ENCODE assay signal across 9 mouse cellular contexts in genomic region chr14:30593279-30594091, GRCm38 (mm10). TPM values are rescaled to one million over a fixed set of nuclear protein-coding genes. Genes with fewer than 3 reads are reported as not detected.
DNase-seq lines count a peak whose midpoint lies in the region; ATAC-seq lines count a peak whose summit lies in the region.
"Had no signal": no experiment of that assay in that cellular context is flagged by ENCODE, and none has a peak within 500 bp of the region (broad histone marks: within the 10 kb centered on the region; RNA-seq: fewer than 3 reads in every experiment).

No protein-coding gene starts in this region.

- H3K4me2 ChIP-seq in forebrain, embryonic 15.5 days (replicated peaks): no peak overlapping the region

- peak; percentile 68 for DNase-seq in NIH3T3 (ENCODE audit: low read depth)
- DNase-seq in cerebellum, adult 11-12 months: peak; percentile 68
- peak; percentile 50 to 59 for DNase-seq in layer of hippocampus, postnatal 14 days (ENCODE audit: low spot score in 2 of 2)
- peak; percentile 78 for DNase-seq in lung, postnatal 25 days (ENCODE audit: low spot score)
- DNase-seq in right cerebral cortex, postnatal 25 days: peak; percentile 49
- no peak for DNase-seq in thymus, postnatal 0 days (ENCODE audit: low spot score)

- peaks cover 21% of the 10 kb centered on the region for H3K4me1 ChIP-seq in forebrain, embryonic 15.5 days

- H3K36me3 ChIP-seq in forebrain, embryonic 15.5 days: no peaks in the 10 kb centered on the region

- no peaks in the 10 kb centered on the region for H3K9me3 ChIP-seq in forebrain, embryonic 15.5 days

- H3K4me3 ChIP-seq in forebrain, embryonic 15.5 days: no peak overlapping the region
- H3K4me3 ChIP-seq: erythroblast, embryonic 14.5 days had no signal

- peak; percentile 67 for ATAC-seq in forebrain, embryonic 15.5 days (replicated peaks)
- peak; percentile 50 to 52 for ATAC-seq in hematopoietic stem cell, adult 5-6 weeks (replicated peaks in 1 of 2; ENCODE audit: insufficient read depth in 1 of 2, low FRiP score in 2 of 2, low TSS enrichment in 1 of 2, low read depth in 1 of 2, poor library complexity in 2 of 2, severe bottlenecking in 2 of 2)

- H3K27ac ChIP-seq in forebrain, embryonic 15.5 days (replicated peaks): peak overlapping the region; percentile 82

- H3K9ac ChIP-seq in forebrain, embryonic 15.5 days (replicated peaks): no peak overlapping the region

- H3K27me3 ChIP-seq in forebrain, embryonic 15.5 days: no peaks in the 10 kb centered on the region

- WGBS in forebrain, embryonic 15.5 days: 23% methylated on average over 11 of the region's 11 CpGs

RNA-seq across cellular contexts. Expression of gene Prkcd, which starts 32.5 kb away (rescaled TPM):
- polyA plus RNA-seq in forebrain, embryonic 15.5 days (2015; fragmentation: Nextera tagmentation; extraction: Ambion mirVana): 32.1 and 32.3 TPM in 2 replicates
- 98.0 and 125 TPM in 2 replicates for total RNA-seq in hematopoietic stem cell, adult 5-6 weeks (2017)
- total RNA-seq in layer of hippocampus, postnatal 14 days (2021): 10 to 100 TPM; 51.0 to 55.9 TPM
- polyA plus RNA-seq in thymus, postnatal 0 days (2015; fragmentation: Nextera tagmentation; extraction: Ambion mirVana): 57.4 and 63.7 TPM in 2 replicates

RNA-seq across cellular contexts. Expression of gene Tkt, which starts 45.3 kb away (rescaled TPM):
- polyA plus RNA-seq in forebrain, embryonic 15.5 days (2015; fragmentation: Nextera tagmentation; extraction: Ambion mirVana): 327 and 333 TPM in 2 replicates
- total RNA-seq in hematopoietic stem cell, adult 5-6 weeks (2017): 412 and 462 TPM in 2 replicates
- total RNA-seq in layer of hippocampus, postnatal 14 days (2021): 100 to 1,000 TPM; 170 to 200 TPM
- polyA plus RNA-seq in thymus, postnatal 0 days (2015; fragmentation: Nextera tagmentation; extraction: Ambion mirVana): 246 and 255 TPM in 2 replicates
